Mouse (Mus musculus): Measurements from ENCODE around the gene Slc7a5. TPM values are rescaled to one million over a fixed set of nuclear protein-coding genes. Genes with fewer than 3 reads are reported as not detected.

The Slc7a5 gene
- total RNA-seq, 2 experiments from 2014 or later = 150 to 153 TPM

Other genes with a start within 250 kb of the Slc7a5 start
- gene Jph3, start 178.1 kb downstream of the Slc7a5 start, total RNA-seq (2021) = 100 to 1,000 TPM; 116 to 119 TPM
- gene Klhdc4, start 78.1 kb downstream of the Slc7a5 start, total RNA-seq (2021) = 10 to 100 TPM; 39.7 to 45.2 TPM
- under 1 TPM in 1 of 2 experiments, not detected in 1; 0.48 TPM for gene Car5a, start 37.2 kb upstream of the Slc7a5 start, total RNA-seq (2021)
- 10 to 100 TPM; 30.2 to 30.7 TPM for gene Banp, start 42.1 kb upstream of the Slc7a5 start, total RNA-seq (2021)